Mouse (Mus musculus) G1E (cell line): ENCODE data around the gene Zfp654. TPM values are rescaled to one million over a fixed set of nuclear protein-coding genes. Genes with fewer than 3 reads are reported as not detected.
A peak's percentile ranks its signal among the peaks of the same experiment; 100 is the strongest.

ENCODE experiments used
- ATAC-seq: 2 replicates; pipeline ENCODE4 v1.8.0; 2016; ENCODE audit warnings: mild to moderate bottlenecking; ENCODE audit not compliant: insufficient number of reproducible peaks, poor library complexity, low FRiP score, severe bottlenecking; ENCODE audit errors: extremely low read depth
- DNase-seq: peaks from one replicate; pipeline ENCODE4 v3.0.0; 2012; ENCODE audit warnings: low spot score
- H3K27me3 ChIP-seq: 2 replicates; pipeline ENCODE4 v1.6.1; 2012; ENCODE audit warnings: mild to moderate bottlenecking, low read length, inconsistent platforms; ENCODE audit not compliant: insufficient read depth
- H3K36me3 ChIP-seq: replicated peaks from 2 replicates; pipeline ENCODE3; 2012; ENCODE audit warnings: mild to moderate bottlenecking, inconsistent platforms
- H3K4me1 ChIP-seq: 2 replicates; pipeline ENCODE4 v1.6.1; 2012; ENCODE audit warnings: low read depth, low read length, inconsistent platforms, mixed read lengths; ENCODE audit not compliant: insufficient read depth
- H3K4me3 ChIP-seq: 2 replicates; pipeline ENCODE4 v1.5.1; 2012; ENCODE audit warnings: low read depth, mild to moderate bottlenecking, inconsistent platforms, low read length, moderate library complexity, mixed read lengths
- H3K9me3 ChIP-seq: replicated peaks from 2 replicates; pipeline ENCODE4 v1.6.1; 2012; ENCODE audit warnings: inconsistent platforms
- CTCF ChIP-seq: IDR thresholded peaks from 2 replicates; pipeline ENCODE4 v1.5.1; 2012; ENCODE audit warnings: low read depth, low read length, inconsistent platforms, mixed read lengths
- GATA1 ChIP-seq: IDR thresholded peaks from 2 replicates; pipeline ENCODE4 v1.6.1; 2012; ENCODE audit warnings: borderline replicate concordance, low read length, inconsistent platforms, mixed read lengths
- GATA2 ChIP-seq: IDR thresholded peaks from 2 replicates; pipeline ENCODE4 v1.6.1; 2012; ENCODE audit warnings: low read depth, low read length, inconsistent platforms, borderline replicate concordance
- POLR2AphosphoS5 ChIP-seq: IDR thresholded peaks from 2 replicates; pipeline ENCODE4 v1.6.1; 2012; ENCODE audit warnings: low read depth, low read length, inconsistent platforms; ENCODE audit not compliant: insufficient replicate concordance
- TAL1 ChIP-seq: conservative IDR thresholded peaks from 2 replicates; pipeline ENCODE4 v1.6.1; 2012; ENCODE audit warnings: low read depth, low read length, inconsistent platforms, mixed read lengths
- polyA plus RNA-seq: library from polyadenylated mRNA; stranded (reverse); fragments of >175 nt; gene quantifications from 2 replicates; pipeline ENCODE4 v1.2.3, GENCODE M21; 2012
- total RNA-seq, 2 experiments: library from RNA; stranded (forward) in 1 of 2; stranded (reverse) in 1 of 2; fragments of 200-1000 nt in 1 of 2; fragments of >200 nt in 1 of 2; fragmentation: Nextera tagmentation in 1 of 2; gene quantifications; 2 replicates each; pipeline ENCODE4 v1.2.3; 2014 to 2017

Zfp654 gene
- total and polyA plus RNA-seq, 3 experiments, result 2.0 to 64.0 (median 30.6) TPM

DNA sequence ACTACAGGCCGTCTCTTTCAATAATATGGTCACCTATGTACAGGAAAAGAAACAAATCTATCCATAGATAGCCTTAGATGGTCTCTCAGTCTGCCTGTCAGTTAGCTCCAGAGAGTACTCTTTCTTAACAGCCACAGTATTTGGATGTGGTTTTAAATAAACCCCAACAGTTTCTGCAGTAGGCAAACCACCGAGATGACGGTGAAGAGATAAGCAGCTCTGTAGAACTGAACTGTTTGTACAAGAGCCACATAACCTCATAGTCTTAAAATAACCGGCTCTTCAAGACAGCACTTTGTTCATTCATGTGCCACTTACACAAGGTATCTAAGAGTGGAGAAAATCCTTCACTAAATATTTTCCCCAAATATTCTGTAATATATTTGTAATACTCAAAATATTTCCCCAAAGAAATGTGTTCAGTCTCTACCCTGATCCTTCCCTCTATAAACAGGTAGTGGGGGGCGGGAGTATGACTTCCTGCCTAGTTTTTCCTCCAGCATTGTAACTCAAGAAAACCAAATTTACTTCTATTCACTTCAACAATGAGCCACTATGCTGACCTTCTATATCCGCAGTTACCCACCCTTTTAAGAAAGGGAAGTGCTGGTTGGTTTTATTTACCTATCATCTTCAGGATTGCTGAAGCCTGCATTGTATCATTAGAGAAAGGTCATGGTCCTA is 92.7 kb downstream of the Zfp654 start:
- ATAC-seq (peak; percentile 87), DNase-seq (peak; percentile 24)
- Histone ChIP-seq H3K36me3 (peaks cover 24% of the 10 kb centered on the region), H3K9me3 (peaks cover 16% of the 10 kb centered on the region), H3K27me3 (no peaks in the 10 kb centered on the region), H3K4me3 (no peak overlapping the region; the same call in 1 of the 2 replicates), H3K4me1 (peaks cover 48% of the 10 kb centered on the region)
- TF ChIP-seq CTCF (no peak), GATA1 (no peak), GATA2 (no peak), POLR2AphosphoS5 (no peak), TAL1 (no peak)

DNA sequence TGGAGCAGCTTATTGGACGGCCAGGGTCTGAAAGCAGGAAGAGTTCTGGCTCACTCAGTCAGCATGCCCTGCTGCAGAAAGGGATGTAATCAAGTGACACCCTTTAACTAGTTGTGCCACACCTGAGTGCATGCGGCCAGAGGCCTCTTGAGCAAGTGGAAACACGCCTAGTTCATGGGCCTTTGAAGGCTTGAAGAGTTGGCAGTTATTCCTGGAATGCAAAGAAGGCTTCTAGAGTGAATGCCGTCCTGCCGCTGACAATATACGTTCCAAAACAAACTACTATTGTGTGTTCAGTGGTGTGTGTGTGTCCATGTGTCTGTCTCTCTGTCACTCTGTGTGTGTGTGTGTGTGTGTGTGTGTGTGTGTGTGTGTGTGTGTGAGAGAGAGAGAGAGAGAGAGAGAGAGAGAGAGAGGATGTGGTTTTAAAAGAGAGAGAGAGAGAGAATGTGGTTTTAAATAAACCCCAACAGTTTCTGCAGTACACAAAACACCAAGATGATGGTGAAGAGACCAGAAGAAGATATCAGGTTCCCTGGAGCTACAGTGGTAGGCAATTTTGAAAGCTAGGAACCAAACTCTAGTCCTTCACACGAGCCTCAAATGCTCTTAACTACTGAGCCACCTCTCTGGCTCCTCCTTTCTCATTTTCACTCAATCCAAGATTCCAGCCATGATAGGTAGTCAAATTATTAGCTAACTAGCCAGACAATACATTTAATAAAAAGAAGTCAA is 93.6 kb downstream of the Zfp654 start:
- Histone ChIP-seq H3K4me1 (peaks cover 48% of the 10 kb centered on the region), H3K27me3 (no peaks in the 10 kb centered on the region), H3K36me3 (peaks cover 15% of the 10 kb centered on the region), H3K4me3 (peak overlapping the region; percentile 40; the same call in 1 of the 2 replicates), H3K9me3 (peaks cover 8% of the 10 kb centered on the region)
- DNase-seq, result no peak
- TF ChIP-seq POLR2AphosphoS5, result no peak
- TF ChIP-seq CTCF, result no peak
- no peak for TF ChIP-seq TAL1
- no peak for TF ChIP-seq GATA1
- TF ChIP-seq GATA2, result no peak
- ATAC-seq, result no peak

DNA sequence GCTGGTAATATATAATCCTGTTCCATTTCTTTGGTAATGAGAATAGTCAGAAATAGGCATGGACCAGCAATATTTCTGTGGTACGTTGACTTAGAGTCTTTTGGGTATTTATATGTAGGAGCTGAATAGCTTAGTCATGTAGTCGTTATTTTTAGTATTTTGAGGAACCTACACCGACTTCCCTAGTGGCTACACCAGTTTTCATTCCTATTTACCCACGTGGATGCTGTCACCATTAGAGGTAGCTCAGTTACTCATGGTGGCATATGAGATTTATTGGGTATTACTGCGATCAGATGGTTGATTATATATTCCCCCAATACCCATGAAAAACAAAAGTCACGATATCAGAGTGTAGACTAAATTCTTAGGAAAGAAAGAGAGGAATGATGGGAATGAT is 95.1 kb downstream of the Zfp654 start:
- DNase-seq, result peak; percentile 16
- Histone ChIP-seq H3K36me3 (peaks cover 8% of the 10 kb centered on the region), H3K27me3 (no peaks in the 10 kb centered on the region), H3K9me3 (peaks cover 7% of the 10 kb centered on the region), H3K4me3 (no peak overlapping the region), H3K4me1 (peaks cover 49% of the 10 kb centered on the region)
- no peak for TF ChIP-seq POLR2AphosphoS5
- TF ChIP-seq GATA2, result no peak
- no peak for TF ChIP-seq TAL1
- TF ChIP-seq GATA1, result no peak
- no peak for TF ChIP-seq CTCF
- peak; percentile 34; the same call in 1 of the 2 replicates for ATAC-seq

GRCm38 (mm10) chr16:64754743-64755139 is 96.7 kb downstream of the Zfp654 start:
- Histone ChIP-seq H3K4me3 (no peak overlapping the region), H3K27me3 (no peaks in the 10 kb centered on the region), H3K9me3 (peaks cover 7% of the 10 kb centered on the region), H3K4me1 (peaks cover 53% of the 10 kb centered on the region), H3K36me3 (peaks cover 4% of the 10 kb centered on the region)
- DNase-seq (no peak), ATAC-seq (no peak)
- TF ChIP-seq GATA2 (no peak), CTCF (0 out of 2 replicates have a peak, but pooled peaks have one; percentile 10)

DNA sequence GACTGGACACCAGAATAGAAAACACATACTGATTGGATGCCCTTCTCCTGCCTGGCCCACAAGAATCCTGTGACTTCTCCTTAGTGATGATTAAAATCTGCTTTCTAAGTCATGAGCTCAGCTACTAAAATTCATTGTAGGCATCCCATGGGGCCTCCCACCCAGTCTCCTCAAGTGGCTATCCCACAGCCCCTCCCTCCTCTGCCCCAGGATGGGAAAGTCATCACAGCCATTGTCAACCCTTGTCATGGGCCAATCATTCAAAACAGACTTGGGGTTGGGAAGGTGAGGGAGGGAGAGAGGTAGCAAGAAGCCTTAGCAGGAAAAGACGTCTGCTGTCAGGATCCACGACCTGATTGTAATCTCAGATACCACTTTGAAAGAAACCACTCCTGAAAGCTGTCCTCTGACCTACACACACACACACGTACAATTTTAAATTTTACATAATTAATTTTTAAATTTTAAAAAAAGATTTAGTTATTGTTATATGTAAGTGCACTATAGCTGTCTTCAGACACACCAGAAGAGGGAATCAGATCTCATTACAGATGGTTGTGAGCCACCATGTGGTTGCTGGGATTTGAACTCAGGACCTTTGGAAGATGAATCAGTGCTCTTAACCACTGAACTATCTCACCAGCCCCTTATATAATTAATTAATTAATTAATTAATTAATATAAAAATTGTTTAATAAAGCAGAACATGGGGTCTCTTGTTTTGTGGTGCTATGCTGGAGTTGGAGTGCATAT is 97.3 kb downstream of the Zfp654 start:
- Histone ChIP-seq H3K4me3 (no peak overlapping the region), H3K27me3 (no peaks in the 10 kb centered on the region), H3K9me3 (peaks cover 7% of the 10 kb centered on the region), H3K4me1 (peaks cover 47% of the 10 kb centered on the region), H3K36me3 (peaks cover 4% of the 10 kb centered on the region)
- no peak for TF ChIP-seq CTCF
- no peak for TF ChIP-seq GATA2
- no peak for TF ChIP-seq GATA1
- TF ChIP-seq POLR2AphosphoS5, result no peak
- no peak for TF ChIP-seq TAL1
- ATAC-seq (no peak), DNase-seq (no peak)

DNA sequence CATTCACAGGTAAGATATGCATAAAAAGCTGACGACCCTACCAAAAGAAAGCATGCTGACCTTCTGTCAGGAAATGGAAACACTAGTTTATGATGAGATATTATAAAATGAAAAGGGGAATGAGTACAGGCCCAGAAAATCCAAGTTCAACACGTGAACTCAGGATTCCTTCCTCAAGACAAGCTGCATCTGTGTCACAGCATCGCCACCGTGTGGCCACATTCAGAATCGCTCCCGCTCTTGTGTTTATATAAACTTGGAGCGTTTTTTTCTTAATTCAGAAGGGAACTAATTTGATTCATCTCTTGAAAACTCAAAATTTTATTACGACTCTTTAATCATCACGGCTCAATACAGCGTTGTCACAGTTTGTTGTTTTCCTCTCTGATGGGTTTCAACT is 103.2 kb downstream of the Zfp654 start:
- DNase-seq (peak; percentile 16), ATAC-seq (no peak)
- Histone ChIP-seq H3K4me1 (peaks cover 9% of the 10 kb centered on the region; the same call in 1 of the 2 replicates), H3K4me3 (no peak overlapping the region), H3K36me3 (no peaks in the 10 kb centered on the region), H3K9me3 (no peaks in the 10 kb centered on the region), H3K27me3 (peaks cover 3% of the 10 kb centered on the region)
- TF ChIP-seq CTCF (peak; percentile 85; the same call in 1 of the 2 replicates), GATA1 (no peak)
